Mouse (Mus musculus) liver, embryonic 11.5 days (tissue): ENCODE results near the gene Ddx39. TPM values are rescaled to one million over a fixed set of nuclear protein-coding genes. Genes with fewer than 3 reads are reported as not detected.

Experiments
- ATAC-seq: fragments of 200-750 bp; cut with Nextera tagmentation; replicated peaks from 2 replicates; pipeline ENCODE4 v1.8.0; 2017; ENCODE audit warnings: moderate number of reproducible peaks, mild to moderate bottlenecking, moderate TSS enrichment, moderate library complexity; ENCODE audit not compliant: low FRiP score
- DNase-seq: peaks from one replicate; pipeline ENCODE4 v3.0.0-alpha.2; 2017; ENCODE audit warnings: low spot score
- H3K27ac ChIP-seq: fragments of 300-500 bp; sonication (generic); 2 replicates; pipeline ENCODE4 v1.5.1; 2014; ENCODE audit warnings: mild to moderate bottlenecking, low read depth, low read length, control low read depth
- H3K27me3 ChIP-seq: fragments of 300-500 bp; sonication (generic); replicated peaks from 2 replicates; pipeline ENCODE4 v1.6.1; 2014; ENCODE audit warnings: low read length, mixed read lengths; ENCODE audit not compliant: control insufficient read depth, insufficient read depth
- H3K36me3 ChIP-seq: fragments of 300-500 bp; sonication (generic); 2 replicates; pipeline ENCODE4 v1.6.1; 2014; ENCODE audit warnings: mild to moderate bottlenecking, low read length, moderate library complexity, mixed read lengths; ENCODE audit not compliant: control insufficient read depth, insufficient read depth
- H3K4me1 ChIP-seq: fragments of 300-500 bp; sonication (generic); replicated peaks from 2 replicates; pipeline ENCODE4 v1.6.1; 2014; ENCODE audit warnings: low read length, mixed read lengths; ENCODE audit not compliant: control insufficient read depth, insufficient read depth
- H3K4me2 ChIP-seq: fragments of 300-500 bp; sonication (generic); 2 replicates; pipeline ENCODE4 v1.6.1; 2014; ENCODE audit warnings: mild to moderate bottlenecking, control low read depth, moderate library complexity
- H3K4me3 ChIP-seq: fragments of 300-500 bp; sonication (generic); 2 replicates; pipeline ENCODE4 v1.5.1; 2014; ENCODE audit warnings: low read depth, low read length, control low read depth
- H3K9ac ChIP-seq: fragments of 300-500 bp; sonication (generic); 2 replicates; pipeline ENCODE4 v1.6.1; 2014; ENCODE audit warnings: low read depth, low read length, control low read depth
- H3K9me3 ChIP-seq: fragments of 300-500 bp; sonication (generic); 2 replicates; pipeline ENCODE4 v1.6.1; 2016; ENCODE audit warnings: low read length, inconsistent platforms, mixed read lengths; ENCODE audit not compliant: control insufficient read depth
- WGBS: fragments of 180-500 bp; shearing (Covaris S2); extraction: QIAGEN DNeasy Blood & Tissue Kit; methylation state at CpG from one replicate; pipeline ENCODE4 v1.1.7; 2014; 5-methylcytosine and 5-hydroxymethylcytosine counted together
- polyA plus RNA-seq: library from polyadenylated mRNA; unstranded; fragments of >200 nt; fragmentation: Nextera tagmentation; extraction: Ambion mirVana; gene quantifications from 2 replicates; pipeline ENCODE4 v1.2.1, GENCODE M21; 2014

Gene Ddx39
- polyA plus RNA-seq, 1 experiment from 2014 or later, result 375 TPM

- H3K36me3 ChIP-seq, result peaks cover 3% of the 10 kb centered on the region; the same call in 1 of the 2 replicates
- 0 out of 2 replicates have a peak overlapping the region, but pooled peaks have one; percentile 18 for H3K4me3 ChIP-seq
- DNase-seq (no peak), ATAC-seq (peak; percentile 13; the same call in 1 of the 2 replicates)
- H3K27me3 ChIP-seq, result no peaks in the 10 kb centered on the region
- H3K9ac ChIP-seq, result no peak overlapping the region
- H3K4me1 ChIP-seq, result peaks cover 13% of the 10 kb centered on the region
- H3K27ac ChIP-seq, result no peak overlapping the region
- H3K9me3 ChIP-seq, result no peaks in the 10 kb centered on the region
- peak overlapping the region; percentile 54 for H3K4me2 ChIP-seq
- WGBS, result 15% methylated on average over 8 of the region's 8 CpGs
These were observed 324 bp upstream of the Ddx39 start for GRCm38 (mm10) chr8:83714676-83715030.

- Histone ChIP-seq H3K36me3 (peaks cover 10% of the 10 kb centered on the region), H3K27me3 (no peaks in the 10 kb centered on the region), H3K27ac (peak overlapping the region; percentile 79), H3K4me3 (peak overlapping the region; percentile 87), H3K4me1 (peaks cover 13% of the 10 kb centered on the region), H3K4me2 (peak overlapping the region; percentile 91), H3K9me3 (no peaks in the 10 kb centered on the region), H3K9ac (peak overlapping the region; percentile 92)
- DNase-seq, result no peak
- 1% methylated on average over 17 of the region's 17 CpGs for WGBS
- ATAC-seq, result no peak
These were observed 794 bp downstream of the Ddx39 start for GRCm38 (mm10) chr8:83715771-83716170.

- Histone ChIP-seq H3K27me3 (no peaks in the 10 kb centered on the region), H3K36me3 (peaks cover 17% of the 10 kb centered on the region), H3K9me3 (no peaks in the 10 kb centered on the region), H3K4me3 (peak overlapping the region; percentile 87), H3K27ac (peak overlapping the region; percentile 79; the same call in 1 of the 2 replicates), H3K4me1 (peaks cover 13% of the 10 kb centered on the region), H3K4me2 (peak overlapping the region; percentile 91), H3K9ac (peak overlapping the region; percentile 92)
- peak; percentile 19; the same call in 1 of the 2 replicates for ATAC-seq
- 36% methylated on average over 2 of the region's 2 CpGs for WGBS
- DNase-seq, result no peak
These were observed 1.6 kb downstream of the Ddx39 start for GRCm38 (mm10) chr8:83716563-83716962.

- no peak overlapping the region for H3K4me3 ChIP-seq
- WGBS, result 80% methylated on average over 2 of the region's 2 CpGs
- peaks cover 13% of the 10 kb centered on the region for H3K4me1 ChIP-seq
- no peaks in the 10 kb centered on the region for H3K27me3 ChIP-seq
- DNase-seq, result no peak
- H3K9me3 ChIP-seq, result no peaks in the 10 kb centered on the region
- no peak overlapping the region for H3K4me2 ChIP-seq
- peaks cover 40% of the 10 kb centered on the region for H3K36me3 ChIP-seq
- no peak for ATAC-seq
- H3K9ac ChIP-seq, result no peak overlapping the region
- no peak overlapping the region for H3K27ac ChIP-seq
These were observed 4.1 kb downstream of the Ddx39 start for GRCm38 (mm10) chr8:83719048-83719447.

GRCm38 (mm10) chr8:83719693-83720092 lies 4.7 kb downstream of the Ddx39 start:
- Histone ChIP-seq H3K36me3 (peaks cover 42% of the 10 kb centered on the region), H3K4me3 (no peak overlapping the region), H3K4me1 (peaks cover 13% of the 10 kb centered on the region), H3K27ac (no peak overlapping the region), H3K9me3 (no peaks in the 10 kb centered on the region), H3K9ac (no peak overlapping the region), H3K27me3 (no peaks in the 10 kb centered on the region), H3K4me2 (no peak overlapping the region)
- DNase-seq (no peak), ATAC-seq (no peak)
- 87% methylated on average over 2 of the region's 2 CpGs for WGBS

- no peak for DNase-seq
- no peak overlapping the region for H3K4me3 ChIP-seq
- no peak for ATAC-seq
These were observed 6.5 kb downstream of the Ddx39 start for GRCm38 (mm10) chr8:83721405-83722025.

GRCm38 (mm10) chr8:83722631-83723030 lies 7.7 kb downstream of the Ddx39 start:
- ATAC-seq, result no peak
- no peaks in the 10 kb centered on the region for H3K27me3 ChIP-seq
- WGBS, result 89% methylated on average over 12 of the region's 12 CpGs
- no peak overlapping the region for H3K27ac ChIP-seq
- no peak for DNase-seq
- no peak overlapping the region for H3K9ac ChIP-seq
- H3K36me3 ChIP-seq, result peaks cover 54% of the 10 kb centered on the region
- H3K9me3 ChIP-seq, result no peaks in the 10 kb centered on the region
- no peak overlapping the region for H3K4me3 ChIP-seq
- no peaks in the 10 kb centered on the region for H3K4me1 ChIP-seq
- H3K4me2 ChIP-seq, result no peak overlapping the region

More at GRCm38 (mm10) chr8:83721405-83722025, 6.5 kb downstream of the Ddx39 start:
- Histone ChIP-seq H3K36me3 (peaks cover 54% of the 10 kb centered on the region), H3K4me1 (peaks cover 7% of the 10 kb centered on the region), H3K9me3 (no peaks in the 10 kb centered on the region), H3K4me2 (no peak overlapping the region), H3K9ac (no peak overlapping the region), H3K27me3 (no peaks in the 10 kb centered on the region), H3K27ac (no peak overlapping the region)
- WGBS, result 91% methylated on average over 25 of the region's 25 CpGs

GRCm38 (mm10) chr8:83723447-83724083 lies 8.6 kb downstream of the Ddx39 start:
- Histone ChIP-seq H3K4me3 (no peak overlapping the region), H3K36me3 (peaks cover 54% of the 10 kb centered on the region), H3K27ac (no peak overlapping the region), H3K27me3 (no peaks in the 10 kb centered on the region), H3K9ac (no peak overlapping the region), H3K9me3 (no peaks in the 10 kb centered on the region), H3K4me2 (no peak overlapping the region), H3K4me1 (no peaks in the 10 kb centered on the region)
- DNase-seq (no peak), ATAC-seq (no peak)
- 91% methylated on average over 11 of the region's 11 CpGs for WGBS
